Mouse (Mus musculus) MEL (cell line): ENCODE data around the gene Rpl26. TPM values are rescaled to one million over a fixed set of nuclear protein-coding genes. Genes with fewer than 3 reads are reported as not detected.

Source experiments
- DNase-seq: peaks from one replicate; pipeline ENCODE4 v3.0.0; 2011; ENCODE audit warnings: low read depth, low spot score
- H3K27ac ChIP-seq: 2 replicates; pipeline ENCODE4 v1.5.1; 2012; ENCODE audit warnings: low read depth, mild to moderate bottlenecking, control low read depth, low read length, moderate library complexity; ENCODE audit not compliant: control insufficient read depth
- H3K27me3 ChIP-seq, 2 experiments: fragments of 150-350 bp in 1 of 2; sonication (generic) in 1 of 2; 2 replicates each; pipeline ENCODE4 v1.6.1; 2012; ENCODE audit warnings: low read length in 2 of 2, mild to moderate bottlenecking in 2 of 2, improper control_type of control experiment in 1 of 2, moderate library complexity in 1 of 2; ENCODE audit not compliant: insufficient read depth in 2 of 2, control insufficient read depth in 1 of 2
- H3K36me3 ChIP-seq, 2 experiments: 2 replicates each; pipeline ENCODE4 v1.6.1; 2012 to 2014; ENCODE audit warnings: low read length in 2 of 2, improper control_type of control experiment in 1 of 2, inconsistent platforms in 1 of 2, mild to moderate bottlenecking in 1 of 2; ENCODE audit not compliant: insufficient read depth in 2 of 2, control insufficient read depth in 1 of 2
- H3K4me1 ChIP-seq, 2 experiments: fragments of 150-350 bp in 1 of 2; sonication (generic) in 1 of 2; 2 replicates each; pipeline ENCODE4 v1.6.1; 2012; ENCODE audit warnings: low read length in 2 of 2, improper control_type of control experiment in 1 of 2, mild to moderate bottlenecking in 1 of 2; ENCODE audit not compliant: insufficient read depth in 2 of 2, control insufficient read depth in 1 of 2
- H3K4me3 ChIP-seq, 2 experiments: fragments of 150-350 bp in 1 of 2; sonication (generic) in 1 of 2; 2 replicates each; pipeline ENCODE4 v1.5.1; 2012; ENCODE audit warnings: low read depth in 2 of 2, low read length in 2 of 2, mild to moderate bottlenecking in 2 of 2, moderate library complexity in 2 of 2, control low read depth in 1 of 2, improper control_type of control experiment in 1 of 2; ENCODE audit not compliant: control insufficient read depth in 1 of 2, insufficient read depth in 1 of 2
- H3K79me2 ChIP-seq: 2 replicates; pipeline ENCODE4 v1.6.1; 2012; ENCODE audit warnings: mild to moderate bottlenecking, low read length, moderate library complexity; ENCODE audit not compliant: control insufficient read depth, poor library complexity, insufficient read depth
- H3K9ac ChIP-seq: 2 replicates; pipeline ENCODE4 v1.6.1; 2012; ENCODE audit warnings: low read depth, mild to moderate bottlenecking, control low read depth, low read length, moderate library complexity; ENCODE audit not compliant: control insufficient read depth, poor library complexity, severe bottlenecking
- H3K9me3 ChIP-seq: fragments of 150-350 bp; sonication (generic); replicated peaks from 2 replicates; pipeline ENCODE4 v1.6.1; 2012; ENCODE audit warnings: mild to moderate bottlenecking, low read length, improper control_type of control experiment, moderate library complexity; ENCODE audit not compliant: insufficient read depth
- BHLHE40 ChIP-seq: IDR thresholded peaks from 2 replicates; pipeline ENCODE4 v1.6.1; 2012; ENCODE audit warnings: low read depth, mild to moderate bottlenecking, inconsistent platforms, low read length, improper control_type of control experiment, borderline replicate concordance
- CTCF ChIP-seq, 3 experiments: IDR thresholded peaks in 2 of 3; conservative IDR thresholded peaks in 1 of 3; 2 replicates each; pipeline ENCODE4 v1.5.1; 2011 to 2012; ENCODE audit warnings: low read length in 3 of 3, low read depth in 2 of 3, mild to moderate bottlenecking in 2 of 3, improper control_type of control experiment in 1 of 3, inconsistent platforms in 1 of 3, mixed read lengths in 1 of 3, moderate library complexity in 1 of 3; ENCODE audit not compliant: control insufficient read depth in 1 of 3, insufficient read depth in 1 of 3, poor library complexity in 1 of 3, severe bottlenecking in 1 of 3
- E2F4 ChIP-seq: IDR thresholded peaks from 2 replicates; pipeline ENCODE4 v1.6.1; 2011; ENCODE audit warnings: low read depth, low read length, improper control_type of control experiment, borderline replicate concordance
- HCFC1 ChIP-seq: IDR thresholded peaks from 2 replicates; pipeline ENCODE4 v1.6.1; 2012; ENCODE audit warnings: low read depth, mild to moderate bottlenecking, inconsistent platforms, low read length, improper control_type of control experiment, moderate library complexity
- MXI1 ChIP-seq: IDR thresholded peaks from 2 replicates; pipeline ENCODE4 v1.6.1; 2011; ENCODE audit warnings: mild to moderate bottlenecking, low read depth, low read length, improper control_type of control experiment
- MYC ChIP-seq: IDR thresholded peaks from 2 replicates; pipeline ENCODE4 v1.6.1; 2011; ENCODE audit warnings: low read depth, mild to moderate bottlenecking, low read length, improper control_type of control experiment, moderate library complexity
- POLR2AphosphoS2 ChIP-seq: IDR thresholded peaks from 2 replicates; pipeline ENCODE4 v1.6.1; 2011; ENCODE audit warnings: low read length, improper control_type of control experiment
- RCOR1 ChIP-seq: IDR thresholded peaks from 2 replicates; pipeline ENCODE4 v1.6.1; 2012; ENCODE audit warnings: low read depth, mild to moderate bottlenecking, inconsistent platforms, low read length, improper control_type of control experiment
- SIN3A ChIP-seq: IDR thresholded peaks from 2 replicates; pipeline ENCODE4 v1.6.1; 2012; ENCODE audit warnings: low read length, improper control_type of control experiment, inconsistent platforms
- SMC3 ChIP-seq: IDR thresholded peaks from 2 replicates; pipeline ENCODE4 v1.6.1; 2011; ENCODE audit warnings: low read depth, low read length, improper control_type of control experiment
- TAL1 ChIP-seq: IDR thresholded peaks from 2 replicates; pipeline ENCODE4 v1.6.1; 2012; ENCODE audit warnings: mild to moderate bottlenecking, inconsistent platforms, low read length, moderate library complexity, mixed read lengths
- TBP ChIP-seq: IDR thresholded peaks from 2 replicates; pipeline ENCODE4 v1.8.0; 2011; ENCODE audit warnings: low read depth, low read length, improper control_type of control experiment
- UBTF ChIP-seq: IDR thresholded peaks from 2 replicates; pipeline ENCODE4 v1.6.1; 2012; ENCODE audit warnings: low read depth, mild to moderate bottlenecking, inconsistent platforms, low read length, improper control_type of control experiment, moderate library complexity, borderline replicate concordance; ENCODE audit not compliant: insufficient read depth
- ZC3H11A ChIP-seq: IDR thresholded peaks from 2 replicates; pipeline ENCODE4 v1.6.1; 2012; ENCODE audit warnings: low read depth, mild to moderate bottlenecking, inconsistent platforms, low read length, improper control_type of control experiment
- polyA plus RNA-seq, 2 experiments: library from polyadenylated mRNA; stranded (reverse) in 1 of 2; unstranded in 1 of 2; fragments of >175 nt in 1 of 2; fragments of >200 nt in 1 of 2; gene quantifications; 2 replicates each; pipeline versions ENCODE4 v1.2.1 to v1.2.4; 2012; ENCODE audit warnings: low replicate concordance in 2 of 2, low read depth in 1 of 2; ENCODE audit not compliant: insufficient read length in 2 of 2, insufficient read depth in 1 of 2, missing spikeins in 1 of 2
- total RNA-seq: library from RNA; depleted of rRNA; stranded (reverse); fragments of 300-350 nt; gene quantifications from 2 replicates; pipeline ENCODE4 v1.2.3, GENCODE M21; 2012; rRNA removed

Gene Rpl26
- total and polyA plus RNA-seq, 3 experiments, result 3,167 to 5,512 TPM; not detected in 1

DNA sequence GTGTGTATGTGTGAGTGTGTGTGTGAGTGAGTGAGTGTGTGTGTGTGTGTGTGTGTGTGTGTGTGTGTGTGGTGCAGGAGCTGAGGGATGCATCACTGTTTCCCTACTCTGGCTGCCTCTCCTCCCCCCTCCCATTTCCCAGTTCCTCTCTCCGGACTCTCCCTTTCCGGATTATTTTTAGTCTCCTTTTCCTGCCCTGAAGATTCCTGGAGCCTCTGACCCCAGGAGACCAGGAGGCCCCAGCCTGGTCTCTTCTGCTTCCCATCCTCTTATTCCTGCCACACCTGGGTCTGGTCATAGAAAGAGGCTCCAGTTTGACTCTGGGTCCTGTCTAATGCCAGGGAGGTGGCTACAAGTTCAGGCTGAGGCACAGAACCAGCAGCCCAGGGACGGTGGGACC is 54.7 kb downstream of the Rpl26 start:
- no peak for DNase-seq
- TF ChIP-seq MXI1, result no peak
- TF ChIP-seq CTCF (IDR thresholded peaks at IDR 0.05 in 2 of 3, conservative IDR thresholded peaks at IDR 0.05 in 1 of 3; ENCODE audit: control insufficient read depth in 1 of 3, insufficient read depth in 1 of 3, low read depth in 2 of 3, low read length in 3 of 3, poor library complexity in 1 of 3, severe bottlenecking in 1 of 3), result no peak
- TF ChIP-seq ZC3H11A, result no peak
- TF ChIP-seq HCFC1, result no peak
- TF ChIP-seq TAL1, result no peak
- no peak for TF ChIP-seq MYC
- no peak for TF ChIP-seq E2F4
- no peak for TF ChIP-seq SIN3A
- TF ChIP-seq RCOR1, result no peak
- TF ChIP-seq SMC3, result no peak
- TF ChIP-seq UBTF, result no peak
- TF ChIP-seq TBP, result no peak
- TF ChIP-seq POLR2AphosphoS2, result no peak
- TF ChIP-seq BHLHE40, result no peak
- TF ChIP-seq, all 39 proteins: peak for 0
- Histone ChIP-seq H3K4me1 (no peaks in the 10 kb centered on the region), H3K27ac (no peak overlapping the region), H3K36me3 (no peaks in the 10 kb centered on the region), H3K27me3 (peaks cover 2 to 6% of the 10 kb centered on the region in 2 experiments), H3K4me3 (no peak overlapping the region), H3K9me3 (no peaks in the 10 kb centered on the region), H3K79me2 (no peaks in the 10 kb centered on the region), H3K9ac (no peak overlapping the region)

Other genes with a start within 250 kb of the Rpl26 start
- 127 and 138 TPM in 2 replicates for gene Myh10, start 210.0 kb upstream of the Rpl26 start, total RNA-seq
- gene Myh10, start 210.0 kb upstream of the Rpl26 start, polyA plus RNA-seq, result 100 to 1,000 TPM in 1 of 2 experiments, 10 to 100 TPM in 1; 99.3 to 187 TPM
- gene Ndel1, start 29.7 kb upstream of the Rpl26 start, total RNA-seq, result 59.6 and 70.7 TPM in 2 replicates
- 10 to 100 TPM; 55.0 to 61.2 TPM for gene Ndel1, start 29.7 kb upstream of the Rpl26 start, polyA plus RNA-seq
- gene Rnf222, start 13.0 kb upstream of the Rpl26 start, total RNA-seq, result 0.23 TPM in 2 replicates
- gene Rnf222, start 13.0 kb upstream of the Rpl26 start, polyA plus RNA-seq, result under 1 TPM in 1 of 2 experiments, not detected in 1; 0.28 TPM
- gene Odf4, start 25.5 kb downstream of the Rpl26 start, total RNA-seq, result not detected in 2 replicates
- not detected for gene Odf4, start 25.5 kb downstream of the Rpl26 start, polyA plus RNA-seq
- 0.23 TPM in 1 of 2 replicates, not detected in the other for gene Arhgef15, start 55.9 kb downstream of the Rpl26 start, total RNA-seq
- under 1 TPM in 1 of 2 experiments, not detected in 1; 0.74 TPM for gene Arhgef15, start 55.9 kb downstream of the Rpl26 start, polyA plus RNA-seq
- gene Slc25a35, start 66.5 kb downstream of the Rpl26 start, total RNA-seq, result 3.3 and 4.9 TPM in 2 replicates
- gene Slc25a35, start 66.5 kb downstream of the Rpl26 start, polyA plus RNA-seq, result 1 to 10 TPM in 1 of 2 experiments, not detected in 1; 3.3 TPM
- 182 and 207 TPM in 2 replicates for gene Rangrf, start 73.6 kb downstream of the Rpl26 start, total RNA-seq
- gene Rangrf, start 73.6 kb downstream of the Rpl26 start, polyA plus RNA-seq, result 100 to 1,000 TPM in 1 of 2 experiments, not detected in 1; 159 TPM
- gene Pfas, start 106.9 kb downstream of the Rpl26 start, total RNA-seq, result 124 and 130 TPM in 2 replicates
- gene Pfas, start 106.9 kb downstream of the Rpl26 start, polyA plus RNA-seq, result 100 to 1,000 TPM in 1 of 2 experiments, 10 to 100 TPM in 1; 63.5 to 149 TPM
- gene Ctc1, start 114.3 kb downstream of the Rpl26 start, total RNA-seq, result 16.0 and 19.5 TPM in 2 replicates
- 10 to 100 TPM in 1 of 2 experiments, not detected in 1; 59.1 TPM for gene Ctc1, start 114.3 kb downstream of the Rpl26 start, polyA plus RNA-seq
- gene Aurkb, start 144.1 kb downstream of the Rpl26 start, total RNA-seq, result 120 and 124 TPM in 2 replicates
- 100 to 1,000 TPM; 159 to 170 TPM for gene Aurkb, start 144.1 kb downstream of the Rpl26 start, polyA plus RNA-seq
- 9.2 and 10.2 TPM in 2 replicates for gene Borcs6, start 158.1 kb downstream of the Rpl26 start, total RNA-seq
- 1 to 10 TPM in 1 of 2 experiments, not detected in 1; 9.3 TPM for gene Borcs6, start 158.1 kb downstream of the Rpl26 start, polyA plus RNA-seq
- 44.8 and 47.0 TPM in 2 replicates for gene Tmem107, start 169.2 kb downstream of the Rpl26 start, total RNA-seq
- 10 to 100 TPM in 1 of 2 experiments, not detected in 1; 79.5 TPM for gene Tmem107, start 169.2 kb downstream of the Rpl26 start, polyA plus RNA-seq
- gene Vamp2, start 186.9 kb downstream of the Rpl26 start, total RNA-seq, result 3.3 and 4.2 TPM in 2 replicates
- gene Vamp2, start 186.9 kb downstream of the Rpl26 start, polyA plus RNA-seq, result 10 to 100 TPM in 1 of 2 experiments, not detected in 1; 28.9 TPM
- 4.5 and 5.6 TPM in 2 replicates for gene Per1, start 193.6 kb downstream of the Rpl26 start, total RNA-seq
- 10 to 100 TPM in 1 of 2 experiments, not detected in 1; 34.9 TPM for gene Per1, start 193.6 kb downstream of the Rpl26 start, polyA plus RNA-seq
- gene Hes7, start 218.8 kb downstream of the Rpl26 start, total RNA-seq, result 0.08 TPM in 1 of 2 replicates, not detected in the other
- gene Hes7, start 218.8 kb downstream of the Rpl26 start, polyA plus RNA-seq, result 1 to 10 TPM in 1 of 2 experiments, not detected in 1; 1.4 TPM
- gene 9130213A22Rik, start 221.0 kb downstream of the Rpl26 start, total RNA-seq, result 0.08 TPM in 1 of 2 replicates, not detected in the other
- under 1 TPM in 1 of 2 experiments, not detected in 1; 0.26 TPM for gene 9130213A22Rik, start 221.0 kb downstream of the Rpl26 start, polyA plus RNA-seq
- not detected in 2 replicates for gene Aloxe3, start 224.3 kb downstream of the Rpl26 start, total RNA-seq
- under 1 TPM in 1 of 2 experiments, not detected in 1; 0.13 TPM for gene Aloxe3, start 224.3 kb downstream of the Rpl26 start, polyA plus RNA-seq